Mouse (Mus musculus): ENCODE data around the gene Baiap3.

GRCm38 (mm10) chr17:25250181-25250835 is 5.9 kb downstream of the Baiap3 start:
- TF ChIP-seq CTCF (IDR thresholded peaks at IDR 0.05; ENCODE audit: low read depth) (no peak), EP300 (IDR thresholded peaks at IDR 0.05; ENCODE audit: low read depth) (no peak)
